Mouse (Mus musculus) activated CD4-positive, CD25-positive, alpha-beta regulatory T cell, adult 9 weeks (primary cell): Measurements from ENCODE around the gene Cracr2a. TPM values are rescaled to one million over a fixed set of nuclear protein-coding genes. Genes with fewer than 3 reads are reported as not detected.

Source experiments
- polyA plus RNA-seq: library from polyadenylated mRNA; unstranded; fragments of 100-300 nt; shearing (Covaris generic); gene quantifications from one replicate; pipeline ENCODE4 v1.2.1, GENCODE M21; 2017

Gene Cracr2a
- polyA plus RNA-seq, result 18.7 TPM

GRCm38 (mm10) chr6:127561231-127562020 lies at the start of gene Cracr2a:
Gene Cracr2a, plus strand, starts transcription at chr6:127561338.

Other genes starting within 250 kb of the Cracr2a start
- gene Parp11, start 114.5 kb upstream of the Cracr2a start, polyA plus RNA-seq, result 65.1 TPM
- gene Prmt8, start 208.1 kb downstream of the Cracr2a start, polyA plus RNA-seq, result not detected